Mouse (Mus musculus): ENCODE results near the gene Foxc2.

The Foxc2 gene

DNA sequence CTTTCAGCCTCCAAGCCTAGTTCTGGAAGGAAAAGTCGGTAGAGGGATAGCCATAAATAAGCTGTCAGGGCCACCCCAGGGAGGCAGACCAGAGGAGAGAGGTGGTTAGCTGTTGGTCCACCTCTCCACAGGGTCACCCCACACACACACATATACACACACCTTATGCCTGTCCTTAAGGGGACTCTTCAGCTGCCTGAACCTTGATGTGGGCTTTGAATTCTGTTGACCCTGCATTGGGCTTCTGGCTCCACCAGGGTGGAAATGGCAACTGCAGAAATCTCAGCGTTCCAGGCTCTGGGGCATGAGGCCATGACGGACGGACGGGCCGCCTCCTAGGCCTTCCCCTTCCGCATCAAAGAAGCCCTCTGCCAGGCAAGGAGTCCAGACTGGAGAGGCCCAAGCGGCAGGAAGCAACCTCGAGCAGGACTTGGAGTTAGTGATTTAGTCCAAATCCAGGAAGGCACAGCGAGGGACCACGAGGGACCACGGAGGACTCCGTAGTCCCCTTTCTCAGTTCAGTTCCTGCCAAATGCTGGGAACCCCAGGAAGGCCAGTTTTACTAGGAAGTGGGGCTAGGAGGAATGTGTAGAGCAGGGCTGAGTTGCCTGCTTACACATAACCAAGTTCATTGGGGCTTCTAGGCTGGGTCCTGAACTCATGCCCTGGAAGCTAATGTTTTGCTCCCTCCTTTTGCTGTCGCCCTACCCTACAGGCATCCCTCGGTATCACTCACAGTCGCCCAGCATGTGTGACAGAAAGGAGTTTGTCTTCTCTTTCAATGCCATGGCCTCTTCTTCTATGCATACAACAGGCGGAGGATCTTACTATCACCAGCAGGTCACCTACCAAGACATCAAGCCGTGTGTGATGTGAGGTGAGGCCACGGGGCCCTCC, 29.7 kb upstream of the Foxc2 start:
- DNase-seq, result no peak

- DNase-seq, result no peak
Observed at GRCm38 (mm10) chr8:121088281-121088680, 27.7 kb upstream of the Foxc2 start.

DNA sequence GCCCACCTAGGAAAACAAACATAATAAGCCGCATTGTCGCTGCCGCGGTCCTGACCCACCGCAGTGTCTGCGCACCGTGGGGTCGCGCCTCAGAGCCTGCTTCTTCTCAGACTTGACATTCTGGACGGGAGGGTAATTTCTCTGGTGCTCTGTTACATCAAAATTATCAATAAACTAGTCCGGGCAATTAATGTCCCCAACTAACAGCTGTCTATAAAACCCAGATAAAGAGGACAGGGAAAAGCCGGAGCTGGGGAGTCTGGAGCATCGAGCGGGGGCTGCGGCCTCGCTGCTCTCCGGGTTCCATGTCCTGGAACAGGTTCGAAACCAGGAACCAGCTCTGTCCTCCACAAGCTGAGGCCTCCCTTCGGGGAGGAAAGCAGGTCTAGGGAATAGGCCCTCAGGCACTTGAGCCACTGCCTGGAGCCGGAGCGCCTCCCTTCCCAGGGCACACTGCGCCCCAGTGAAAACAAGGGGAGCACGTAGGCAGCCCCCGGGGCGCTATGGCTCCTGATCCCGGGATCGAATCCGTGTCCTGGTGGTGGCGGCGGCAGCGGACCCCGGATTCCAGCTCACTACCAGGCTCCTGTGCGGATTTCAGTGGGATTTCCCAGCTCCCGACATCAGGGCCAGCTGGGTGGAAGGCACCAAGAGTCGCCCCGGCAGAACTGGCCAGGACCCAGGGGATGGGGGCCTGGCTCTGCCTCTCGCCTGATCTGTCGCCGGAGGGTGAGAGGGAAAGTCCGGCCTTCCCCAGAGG, 26.9 kb upstream of the Foxc2 start:
- DNase-seq, result no peak

DNA sequence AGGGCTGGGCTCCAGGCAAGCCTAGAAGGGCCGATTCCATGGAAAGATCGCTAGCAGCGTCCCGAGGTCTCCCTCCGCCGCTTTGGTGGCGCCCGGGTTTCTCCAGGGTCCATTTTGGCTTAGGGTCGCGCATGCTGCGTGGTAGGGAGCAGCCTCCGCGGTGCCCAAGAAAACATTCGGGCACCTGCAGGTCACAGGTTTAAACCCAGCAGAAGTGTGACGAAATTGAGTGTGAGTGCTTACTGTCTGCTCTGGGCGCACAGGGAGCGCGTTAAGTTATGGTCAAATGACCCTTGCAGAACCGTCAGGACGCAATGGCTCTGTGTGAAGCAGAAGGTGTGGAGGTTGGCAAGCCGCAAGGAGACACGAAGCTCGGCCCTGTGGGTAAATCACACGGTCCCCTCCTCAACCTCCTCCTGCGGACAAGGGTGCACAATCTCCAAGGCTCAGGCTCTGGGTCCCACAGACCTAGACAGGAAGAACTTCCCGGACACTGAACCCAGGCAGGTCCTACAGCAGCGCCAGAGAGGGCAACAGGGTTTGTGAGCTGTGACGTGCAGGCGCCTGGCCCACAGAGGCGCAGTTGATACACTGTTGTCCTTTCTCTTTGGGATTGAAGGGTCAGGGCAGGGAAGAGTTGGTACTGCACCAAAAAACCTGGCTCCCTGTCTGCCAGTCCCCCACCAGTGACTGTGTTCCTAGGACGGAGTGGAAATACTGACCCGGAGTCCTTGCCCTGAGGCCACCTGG, 26.2 kb upstream of the Foxc2 start:
- DNase-seq, result no peak

- DNase-seq, result no peak
Observed at GRCm38 (mm10) chr8:121090716-121091115, 25.3 kb upstream of the Foxc2 start.

DNA sequence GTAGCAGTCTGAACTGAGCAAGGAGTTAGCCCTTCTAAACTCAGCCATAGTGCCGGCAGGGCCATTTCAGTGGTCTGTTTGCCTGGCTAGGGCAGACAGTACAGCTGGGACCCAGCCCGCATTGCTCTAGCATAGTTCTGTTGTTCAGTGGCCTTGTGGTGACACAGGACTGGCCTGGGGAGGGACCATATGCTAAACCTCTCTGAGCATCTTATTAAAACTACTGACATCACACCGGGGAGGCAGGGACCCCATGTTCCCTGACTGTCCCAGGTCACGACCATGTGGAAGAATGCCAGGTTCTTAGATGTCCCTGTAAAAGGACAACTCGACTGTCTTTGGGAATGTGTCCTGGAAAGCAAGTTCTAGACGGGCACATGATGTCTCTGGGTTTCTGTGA, 23.8 kb upstream of the Foxc2 start:
- DNase-seq, result peak; percentile 72

DNA sequence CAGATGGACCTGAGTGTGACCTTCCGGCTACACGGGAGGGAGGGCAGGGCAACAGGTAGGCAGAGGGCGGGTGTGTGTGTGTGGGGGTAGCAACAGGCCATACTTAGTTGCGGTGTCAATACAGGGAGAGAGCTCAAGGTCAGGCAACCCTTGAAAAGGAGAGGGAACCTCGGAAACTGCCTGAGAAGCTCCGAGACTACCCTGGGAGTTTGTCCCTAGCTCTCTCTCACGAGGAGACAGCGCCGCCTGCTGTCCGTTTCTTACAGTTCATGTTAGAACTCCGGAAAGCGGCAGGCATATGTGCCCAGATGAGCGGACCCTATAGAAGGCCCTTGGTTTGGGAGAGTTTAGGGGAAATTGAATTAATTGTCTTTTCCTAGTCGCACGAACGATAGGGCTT, 23.3 kb upstream of the Foxc2 start:
- DNase-seq, result peak; percentile 92

DNA sequence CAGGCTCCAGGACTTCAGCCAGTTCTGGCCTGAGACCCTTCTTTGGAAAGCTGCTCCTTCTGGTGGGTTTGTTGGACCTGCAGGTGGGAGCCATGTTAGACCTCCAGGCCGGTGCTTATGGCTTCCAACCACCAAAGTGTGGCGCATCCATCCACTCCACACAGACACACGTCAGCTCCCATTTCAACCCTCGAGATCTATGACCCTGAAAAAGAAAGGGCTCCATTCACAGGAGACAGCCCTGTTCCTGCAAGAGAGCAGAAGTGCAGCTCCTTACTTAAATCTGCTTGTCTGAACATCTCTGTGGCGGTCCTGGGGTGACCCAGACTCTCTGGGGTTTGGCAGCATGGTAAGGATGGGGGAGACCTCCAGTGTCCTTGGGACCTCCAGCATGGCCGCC, 22.5 kb upstream of the Foxc2 start:
- no peak for DNase-seq

GRCm38 (mm10) chr8:121104049-121104818, 11.7 kb upstream of the Foxc2 start:
- DNase-seq, result peak; percentile 82

DNA sequence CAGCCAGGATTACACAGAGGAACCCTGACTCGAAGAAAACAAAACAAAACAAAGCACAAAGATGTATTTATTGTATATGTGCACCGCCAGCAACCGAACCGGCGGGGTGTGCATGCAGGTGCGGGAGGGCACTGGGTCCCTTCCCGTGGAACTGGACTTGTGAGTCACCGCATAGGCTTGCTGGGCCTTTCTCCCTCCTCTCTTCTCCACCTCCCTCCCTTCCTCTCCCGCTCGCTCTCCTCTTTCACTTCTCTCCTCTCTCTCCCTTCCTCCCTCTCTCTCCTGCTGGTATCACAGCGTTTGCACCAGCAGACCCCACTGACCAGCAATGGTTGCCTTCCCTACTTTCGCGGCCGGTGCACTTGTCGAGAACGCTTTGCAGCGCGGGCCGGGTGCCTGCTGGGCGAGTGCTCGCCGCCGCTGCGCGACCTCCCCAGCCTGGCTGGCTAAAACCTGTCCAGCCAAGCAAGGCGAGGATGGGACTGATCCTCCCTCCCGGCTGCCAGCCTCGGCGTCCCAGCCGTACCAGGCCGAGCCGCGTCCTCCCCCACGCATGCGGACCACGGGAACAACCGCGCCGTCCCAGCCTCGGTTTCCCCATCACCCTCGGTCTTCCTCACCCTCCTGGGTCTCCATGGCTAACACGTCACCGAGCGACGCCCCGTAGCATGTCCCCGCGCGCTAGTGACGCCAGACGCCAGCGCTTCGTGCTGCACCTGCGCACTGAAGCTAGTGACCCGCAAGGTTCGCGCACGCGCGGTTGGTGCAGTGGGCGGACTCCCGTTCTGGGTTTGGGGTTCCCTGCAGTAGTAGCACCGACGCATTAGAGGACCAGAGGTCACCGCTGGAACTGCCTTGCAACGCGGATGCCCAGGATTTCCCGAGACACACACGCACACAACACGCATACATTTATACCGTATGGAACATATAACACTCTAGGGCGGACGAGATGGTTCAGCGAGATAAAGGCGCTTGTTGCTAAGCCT, 8.0 kb upstream of the Foxc2 start, which contains the start of gene Mthfsd:
Mthfsd (minus strand) TSS at position 725 of the 989 bp plus-strand sequence.
- peak; percentile 99 for DNase-seq

GRCm38 (mm10) chr8:121108657-121109056, 7.3 kb upstream of the Foxc2 start:
- DNase-seq, result no peak

- DNase-seq, result no peak
Observed at GRCm38 (mm10) chr8:121111145-121111907, 4.6 kb upstream of the Foxc2 start.

DNA sequence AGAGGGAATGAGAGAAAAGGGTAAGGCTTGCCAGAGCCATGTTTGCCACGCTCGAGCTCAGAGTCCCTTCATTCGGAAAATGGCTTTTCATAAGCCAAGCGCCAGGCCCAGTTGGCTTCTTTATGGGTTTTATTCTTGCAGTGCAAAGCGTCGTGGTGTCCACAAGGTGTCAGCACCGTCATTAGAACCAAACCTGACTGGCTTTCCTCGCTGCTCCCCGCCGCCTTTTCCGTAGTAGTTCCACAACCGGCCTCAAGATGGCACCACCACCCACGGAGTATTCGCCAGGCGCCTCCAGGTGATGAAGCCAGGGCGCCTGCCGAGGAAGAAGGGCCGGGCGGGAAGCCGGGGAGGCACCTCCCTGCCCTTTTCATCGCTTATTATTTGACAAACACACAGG, 2.7 kb upstream of the Foxc2 start:
- peak; percentile 97 for DNase-seq

DNA sequence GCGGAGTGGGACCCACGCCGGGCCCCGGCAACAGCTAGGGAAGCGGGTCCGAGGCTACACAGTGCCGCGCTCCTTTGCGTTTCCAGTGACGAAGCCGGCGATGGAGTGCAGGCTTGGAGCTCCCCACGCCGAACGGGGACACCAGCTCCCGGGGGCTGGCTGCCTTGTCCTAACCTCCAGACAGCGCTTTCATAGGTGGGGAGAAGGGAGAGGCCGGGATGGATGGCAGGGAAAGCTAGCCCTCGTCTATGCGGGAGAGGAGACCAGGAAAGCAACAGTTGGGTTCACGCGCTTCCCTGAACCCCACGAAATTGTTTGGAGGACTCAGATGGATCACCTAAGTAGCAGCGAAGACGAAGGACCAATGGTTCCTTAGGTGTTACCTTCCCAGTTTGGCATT, 835 bp upstream of the Foxc2 start:
- no peak for DNase-seq

DNA sequence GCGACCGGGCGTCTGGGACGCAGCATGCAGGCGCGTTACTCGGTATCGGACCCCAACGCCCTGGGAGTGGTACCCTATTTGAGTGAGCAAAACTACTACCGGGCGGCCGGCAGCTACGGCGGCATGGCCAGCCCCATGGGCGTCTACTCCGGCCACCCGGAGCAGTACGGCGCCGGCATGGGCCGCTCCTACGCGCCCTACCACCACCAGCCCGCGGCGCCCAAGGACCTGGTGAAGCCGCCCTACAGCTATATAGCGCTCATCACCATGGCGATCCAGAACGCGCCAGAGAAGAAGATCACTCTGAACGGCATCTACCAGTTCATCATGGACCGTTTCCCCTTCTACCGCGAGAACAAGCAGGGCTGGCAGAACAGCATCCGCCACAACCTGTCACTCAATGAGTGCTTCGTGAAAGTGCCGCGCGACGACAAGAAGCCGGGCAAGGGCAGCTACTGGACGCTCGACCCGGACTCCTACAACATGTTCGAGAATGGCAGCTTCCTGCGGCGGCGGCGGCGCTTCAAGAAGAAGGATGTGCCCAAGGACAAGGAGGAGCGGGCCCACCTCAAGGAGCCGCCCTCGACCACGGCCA, 717 bp downstream of the Foxc2 start:
- no peak for DNase-seq

DNA sequence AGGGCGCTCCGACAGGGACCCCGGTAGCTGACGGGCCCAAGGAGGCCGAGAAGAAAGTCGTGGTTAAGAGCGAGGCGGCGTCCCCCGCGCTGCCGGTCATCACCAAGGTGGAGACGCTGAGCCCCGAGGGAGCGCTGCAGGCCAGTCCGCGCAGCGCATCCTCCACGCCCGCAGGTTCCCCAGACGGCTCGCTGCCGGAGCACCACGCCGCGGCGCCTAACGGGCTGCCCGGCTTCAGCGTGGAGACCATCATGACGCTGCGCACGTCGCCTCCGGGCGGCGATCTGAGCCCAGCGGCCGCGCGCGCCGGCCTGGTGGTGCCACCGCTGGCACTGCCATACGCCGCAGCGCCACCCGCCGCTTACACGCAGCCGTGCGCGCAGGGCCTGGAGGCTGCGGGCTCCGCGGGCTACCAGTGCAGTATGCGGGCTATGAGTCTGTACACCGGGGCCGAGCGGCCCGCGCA, 1.2 kb downstream of the Foxc2 start:
- DNase-seq, result no peak

GRCm38 (mm10) chr8:121117906-121118305, 1.9 kb downstream of the Foxc2 start:
- no peak for DNase-seq

DNA sequence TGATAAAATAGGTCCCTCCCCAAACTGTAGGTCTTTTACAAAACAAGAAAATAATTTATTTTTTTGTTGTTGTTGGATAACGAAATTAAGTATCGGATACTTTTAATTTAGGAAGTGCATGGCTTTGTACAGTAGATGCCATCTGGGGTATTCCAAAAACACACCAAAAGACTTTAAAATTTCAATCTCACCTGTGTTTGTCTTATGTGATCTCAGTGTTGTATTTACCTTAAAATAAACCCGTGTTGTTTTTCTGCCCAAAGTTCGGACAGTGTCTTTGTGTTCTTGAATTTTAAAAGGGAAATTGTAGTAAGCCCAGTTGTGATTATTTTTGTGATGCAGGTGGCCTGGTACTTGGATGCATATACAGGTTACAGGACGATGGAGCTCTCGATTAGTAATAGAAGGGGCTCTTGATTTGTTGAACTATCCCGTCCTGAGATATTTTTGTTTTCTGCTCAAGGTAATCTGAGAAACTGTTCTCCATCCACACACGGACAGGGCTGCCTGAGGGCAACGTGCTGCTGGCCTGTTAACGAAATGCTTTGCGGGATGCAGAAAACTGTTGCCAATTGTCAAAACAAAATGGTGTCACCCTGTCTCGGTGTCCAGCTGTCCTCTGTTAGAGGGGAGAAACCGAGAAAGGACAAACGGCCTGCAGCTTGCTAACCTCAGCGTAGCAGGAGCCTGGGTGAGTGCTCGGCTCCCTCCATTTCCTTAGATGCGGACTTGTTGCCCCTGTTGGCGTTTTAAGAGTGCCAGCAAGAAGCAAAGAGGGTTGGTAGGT, 2.9 kb downstream of the Foxc2 start:
- no peak for DNase-seq
